Mouse (Mus musculus) naive thymus-derived CD4-positive, alpha-beta T cell, adult 5 months (primary cell): ENCODE results near the gene Txlng. TPM values are rescaled to one million over a fixed set of nuclear protein-coding genes. Genes with fewer than 3 reads are reported as not detected.

Source experiments
- polyA plus RNA-seq: library from polyadenylated mRNA; unstranded; fragments of 100-300 nt; shearing (Covaris generic); gene quantifications from one replicate; pipeline ENCODE4 v1.2.1, GENCODE M21; 2017

Txlng gene
- polyA plus RNA-seq = 17.2 TPM

DNA sequence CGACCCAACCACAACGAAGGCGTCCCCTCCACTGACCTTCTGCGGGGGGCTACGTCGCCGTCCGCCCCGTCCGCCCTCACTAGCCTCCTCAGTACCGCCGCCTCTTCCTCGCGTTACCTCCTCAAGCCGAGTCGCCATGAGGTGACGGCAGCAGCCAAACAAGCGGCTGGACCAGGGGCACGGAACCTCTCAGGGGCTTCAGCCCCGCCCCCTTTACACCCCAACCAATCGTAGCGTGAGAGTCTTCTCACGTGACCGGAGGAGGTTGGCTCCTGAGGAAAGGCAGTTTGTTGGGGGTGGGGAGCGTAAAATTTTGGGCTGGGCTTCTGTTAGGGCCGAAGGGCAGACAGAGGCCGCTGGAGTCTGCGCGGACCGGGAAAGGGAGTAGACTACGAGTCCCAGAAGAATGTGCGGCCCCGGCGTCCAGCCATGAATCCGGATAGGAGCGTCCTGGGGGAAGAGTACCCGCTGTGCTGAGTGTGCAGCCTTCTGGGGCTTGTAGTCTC lies at the start of gene Txlng:
Gene Txlng, minus strand, starts transcription at position 252 of the 506 bp plus-strand sequence.

DNA sequence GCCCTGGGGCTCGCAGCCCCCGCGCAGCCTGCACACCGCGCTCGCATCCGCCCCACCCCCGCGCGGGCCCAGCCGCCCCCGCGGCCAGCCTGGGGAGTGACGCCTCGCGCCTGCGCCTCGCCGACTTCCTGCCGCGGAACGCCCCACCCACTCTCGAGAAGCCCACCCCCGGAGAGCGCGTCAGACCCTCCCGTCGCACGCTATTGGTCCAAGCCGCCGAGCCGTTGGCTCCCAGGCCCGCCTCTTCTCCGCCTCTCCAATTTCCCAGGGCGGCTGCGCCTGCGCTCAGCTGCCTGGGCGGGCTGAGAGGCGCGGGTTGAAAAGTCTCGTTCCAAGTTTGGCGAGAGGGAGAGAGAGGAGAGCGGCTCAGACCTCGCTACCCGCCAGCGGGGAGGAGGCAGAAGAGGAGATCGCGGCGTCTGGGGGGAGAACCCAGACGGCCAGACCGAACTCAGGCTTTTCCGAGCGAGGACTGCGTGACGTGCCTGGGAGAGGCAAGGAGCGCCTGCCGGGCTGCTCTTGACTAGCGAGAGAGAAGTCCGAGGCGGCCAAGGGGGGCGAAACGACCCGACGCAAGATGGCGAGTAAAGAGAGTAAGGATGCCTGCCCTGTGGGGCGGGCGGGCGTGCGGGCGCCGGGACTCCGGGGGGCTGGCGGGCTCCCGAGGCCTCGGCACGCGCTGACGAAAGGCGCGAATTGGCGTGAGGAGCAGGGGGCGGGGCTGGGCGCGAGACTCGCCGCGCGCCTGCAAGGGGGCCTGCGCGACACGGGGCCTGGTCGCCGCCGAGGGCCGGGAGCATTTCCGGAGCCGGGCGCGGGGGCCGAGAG lies 68.9 kb downstream of the Txlng start, which contains the start of gene Rbbp7:
Gene Rbbp7, plus strand, starts transcription at position 288 of the 828 bp plus-strand sequence.

Other genes starting within 250 kb of the Txlng start
- not detected for gene Reps2, start 185.8 kb downstream of the Txlng start, polyA plus RNA-seq
- 211 TPM for gene Rbbp7, start 69.1 kb downstream of the Txlng start, polyA plus RNA-seq
- gene Syap1, start 59.0 kb upstream of the Txlng start, polyA plus RNA-seq = 43.4 TPM
- 238 TPM for gene Ctps2, start 71.8 kb upstream of the Txlng start, polyA plus RNA-seq
- gene S100g, start 135.1 kb upstream of the Txlng start, polyA plus RNA-seq = 2.1 TPM